Mouse (Mus musculus) embryonic facial prominence, embryonic 11.5 days (tissue): Measurements from ENCODE around the gene Smim13. TPM values are rescaled to one million over a fixed set of nuclear protein-coding genes. Genes with fewer than 3 reads are reported as not detected.

Source experiments
- ATAC-seq: fragments of 200-750 bp; cut with Nextera tagmentation; replicated peaks from 2 replicates; pipeline ENCODE4 v1.8.0; 2017; ENCODE audit warnings: low read depth; ENCODE audit not compliant: insufficient number of reproducible peaks, low FRiP score, low TSS enrichment
- DNase-seq: peaks from one replicate; pipeline ENCODE4 v3.0.0-alpha.2; 2015; ENCODE audit warnings: low spot score
- H3K27ac ChIP-seq: fragments of 300-500 bp; sonication (generic); replicated peaks from 2 replicates; pipeline ENCODE4 v1.5.1; 2014; ENCODE audit warnings: mild to moderate bottlenecking, low read depth, low read length, control low read depth
- H3K27me3 ChIP-seq: fragments of 300-500 bp; sonication (generic); 2 replicates; pipeline ENCODE4 v1.6.1; 2014; ENCODE audit warnings: mild to moderate bottlenecking, low read length, moderate library complexity, mixed read lengths; ENCODE audit not compliant: control insufficient read depth, insufficient read depth
- H3K36me3 ChIP-seq: fragments of 300-500 bp; sonication (generic); replicated peaks from 2 replicates; pipeline ENCODE4 v1.6.1; 2014; ENCODE audit warnings: low read depth, mild to moderate bottlenecking, low read length, moderate library complexity, mixed read lengths; ENCODE audit not compliant: control insufficient read depth, insufficient read depth
- H3K4me1 ChIP-seq: fragments of 300-500 bp; sonication (generic); 2 replicates; pipeline ENCODE4 v1.6.1; 2014; ENCODE audit warnings: low read length, mixed read lengths; ENCODE audit not compliant: control insufficient read depth, insufficient read depth
- H3K4me2 ChIP-seq: fragments of 300-500 bp; sonication (generic); 2 replicates; pipeline ENCODE4 v1.6.1; 2014; ENCODE audit warnings: low read depth, mild to moderate bottlenecking, control low read depth, low read length, moderate library complexity
- H3K4me3 ChIP-seq: fragments of 300-500 bp; sonication (generic); 2 replicates; pipeline ENCODE4 v1.5.1; 2014; ENCODE audit warnings: low read depth, low read length, control low read depth
- H3K9ac ChIP-seq: fragments of 300-500 bp; sonication (generic); replicated peaks from 2 replicates; pipeline ENCODE4 v1.6.1; 2014; ENCODE audit warnings: mild to moderate bottlenecking, control low read depth, low read length
- H3K9me3 ChIP-seq: fragments of 300-500 bp; sonication (generic); replicated peaks from 2 replicates; pipeline ENCODE4 v1.6.1; 2016; ENCODE audit warnings: mild to moderate bottlenecking, low read length, inconsistent platforms, mixed read lengths; ENCODE audit not compliant: control insufficient read depth
- WGBS: fragments of 180-500 bp; shearing (Covaris S2); extraction: QIAGEN DNeasy Blood & Tissue Kit; methylation state at CpG from one replicate; pipeline ENCODE4 v1.1.7; 2014; 5-methylcytosine and 5-hydroxymethylcytosine counted together
- polyA plus RNA-seq: library from polyadenylated mRNA; unstranded; fragments of >200 nt; fragmentation: Nextera tagmentation; extraction: Ambion mirVana; gene quantifications from 2 replicates; pipeline ENCODE4 v1.2.1, GENCODE M21; 2014

Gene Smim13
- polyA plus RNA-seq, 1 experiment from 2014 or later: 15.3 TPM

DNA sequence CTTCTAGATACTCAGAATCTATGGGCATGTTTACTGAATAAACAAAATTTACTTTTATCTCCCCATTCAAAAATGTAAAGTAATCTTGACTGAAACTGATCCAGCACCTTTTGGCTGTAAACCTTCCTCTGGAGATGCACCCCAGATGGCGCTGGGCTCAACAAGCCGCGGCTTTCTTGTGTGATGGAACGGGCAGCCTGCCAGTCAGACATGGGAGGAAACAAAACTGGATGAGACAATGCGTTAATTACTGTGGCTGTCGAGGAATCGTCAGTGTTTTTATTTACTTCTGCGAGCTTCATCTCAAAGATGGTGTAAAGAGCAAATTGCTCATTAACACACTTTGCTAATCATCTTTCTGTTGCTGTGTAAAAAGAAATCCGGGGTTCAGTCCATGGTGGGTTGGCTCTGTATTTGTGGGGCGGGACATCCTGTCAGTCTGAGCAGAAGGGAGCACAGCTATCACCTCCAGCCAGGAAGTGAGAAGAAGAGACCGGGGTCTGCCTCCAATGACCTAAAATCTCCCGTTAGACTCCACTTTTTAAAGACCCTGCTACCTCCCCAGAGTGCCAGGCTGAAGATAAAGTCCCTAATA, 18.2 kb upstream of the Smim13 start:
- no peak for DNase-seq
- Histone ChIP-seq H3K4me1 (no peaks in the 10 kb centered on the region), H3K27me3 (no peaks in the 10 kb centered on the region), H3K4me3 (no peak overlapping the region), H3K9ac (no peak overlapping the region), H3K9me3 (no peaks in the 10 kb centered on the region), H3K36me3 (no peaks in the 10 kb centered on the region), H3K4me2 (no peak overlapping the region), H3K27ac (no peak overlapping the region)
- WGBS: 89% methylated on average over 12 of the region's 12 CpGs
- ATAC-seq: no peak

DNA sequence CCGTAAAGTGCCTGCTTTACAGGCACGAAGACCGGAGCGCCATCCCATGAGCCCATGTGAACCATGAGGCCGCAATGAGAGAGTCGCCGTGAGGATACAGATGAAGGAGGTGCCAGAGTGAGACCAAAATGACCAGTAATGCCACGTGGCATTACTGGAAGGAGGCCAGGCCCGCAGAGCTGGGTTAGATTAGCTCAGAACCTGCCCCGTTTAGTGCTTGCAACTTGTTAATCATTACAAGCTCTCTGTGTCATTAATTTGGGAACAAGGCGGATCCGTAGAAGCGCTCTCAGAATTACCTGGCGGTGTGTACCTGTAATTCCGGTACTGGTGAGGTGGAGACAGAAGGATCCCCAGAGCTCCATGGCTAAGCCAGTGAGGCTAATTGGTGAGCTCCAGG, 17.4 kb upstream of the Smim13 start:
- Histone ChIP-seq H3K4me1 (no peaks in the 10 kb centered on the region), H3K9me3 (no peaks in the 10 kb centered on the region), H3K4me3 (no peak overlapping the region), H3K27me3 (no peaks in the 10 kb centered on the region), H3K36me3 (no peaks in the 10 kb centered on the region), H3K27ac (no peak overlapping the region), H3K4me2 (no peak overlapping the region), H3K9ac (no peak overlapping the region)
- DNase-seq (no peak), ATAC-seq (no peak)
- 95% methylated on average over 15 of the region's 15 CpGs for WGBS

DNA sequence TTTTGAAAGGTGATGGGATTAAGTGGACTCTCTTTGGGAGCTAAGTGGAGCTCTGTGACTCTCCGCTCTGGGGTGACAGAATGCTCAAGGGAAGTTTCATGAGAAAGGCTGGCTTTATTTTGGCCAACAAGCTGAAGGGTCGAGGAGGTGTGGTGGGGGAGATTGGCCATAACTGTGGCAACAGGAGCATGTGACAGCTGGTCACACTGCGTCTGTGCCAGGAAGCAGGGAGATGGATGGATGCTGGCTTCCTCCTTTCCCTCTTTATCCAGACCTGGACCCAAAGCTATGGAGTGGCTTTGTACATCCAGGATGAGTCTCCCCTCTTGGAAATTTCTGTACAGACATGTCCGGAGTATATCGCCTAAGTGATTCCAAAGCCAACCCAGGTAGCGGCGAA, 16.4 kb upstream of the Smim13 start:
- Histone ChIP-seq H3K9ac (no peak overlapping the region), H3K4me1 (no peaks in the 10 kb centered on the region)
- WGBS: 87% methylated on average over 7 of the region's 7 CpGs

DNA sequence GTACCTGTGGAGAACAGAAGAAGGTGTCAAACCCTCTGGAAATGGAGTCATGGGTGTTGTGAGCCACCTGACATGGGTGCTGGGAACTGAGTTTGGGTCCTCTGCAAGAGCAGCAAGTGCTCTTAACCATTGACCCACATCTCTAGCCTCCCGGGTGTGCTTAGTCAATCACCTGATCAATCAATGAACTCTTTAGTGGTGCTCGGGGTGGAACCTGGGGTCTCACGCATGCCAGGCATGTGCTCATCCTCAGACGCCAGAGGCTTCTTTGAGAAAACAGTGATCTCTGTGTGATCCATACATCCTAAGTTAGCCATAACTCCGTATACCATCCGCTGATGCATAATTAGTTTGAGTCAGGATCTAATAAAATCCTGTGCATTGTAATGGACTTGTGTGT, 14.5 kb upstream of the Smim13 start:
- ATAC-seq (no peak), DNase-seq (no peak)
- 89% methylated on average over 6 of the region's 6 CpGs for WGBS
- no peaks in the 10 kb centered on the region for H3K36me3 ChIP-seq
- H3K27ac ChIP-seq: no peak overlapping the region
- no peaks in the 10 kb centered on the region for H3K4me1 ChIP-seq
- H3K9me3 ChIP-seq: no peaks in the 10 kb centered on the region
- H3K27me3 ChIP-seq: no peaks in the 10 kb centered on the region
- no peak overlapping the region for H3K4me3 ChIP-seq
- H3K4me2 ChIP-seq: no peak overlapping the region
- no peak overlapping the region for H3K9ac ChIP-seq

More for the DNA sequence above, 16.4 kb upstream of the Smim13 start:
- Histone ChIP-seq H3K27ac (no peak overlapping the region), H3K27me3 (no peaks in the 10 kb centered on the region), H3K4me3 (no peak overlapping the region), H3K4me2 (no peak overlapping the region), H3K36me3 (no peaks in the 10 kb centered on the region), H3K9me3 (no peaks in the 10 kb centered on the region)
- DNase-seq (no peak), ATAC-seq (no peak)

DNA sequence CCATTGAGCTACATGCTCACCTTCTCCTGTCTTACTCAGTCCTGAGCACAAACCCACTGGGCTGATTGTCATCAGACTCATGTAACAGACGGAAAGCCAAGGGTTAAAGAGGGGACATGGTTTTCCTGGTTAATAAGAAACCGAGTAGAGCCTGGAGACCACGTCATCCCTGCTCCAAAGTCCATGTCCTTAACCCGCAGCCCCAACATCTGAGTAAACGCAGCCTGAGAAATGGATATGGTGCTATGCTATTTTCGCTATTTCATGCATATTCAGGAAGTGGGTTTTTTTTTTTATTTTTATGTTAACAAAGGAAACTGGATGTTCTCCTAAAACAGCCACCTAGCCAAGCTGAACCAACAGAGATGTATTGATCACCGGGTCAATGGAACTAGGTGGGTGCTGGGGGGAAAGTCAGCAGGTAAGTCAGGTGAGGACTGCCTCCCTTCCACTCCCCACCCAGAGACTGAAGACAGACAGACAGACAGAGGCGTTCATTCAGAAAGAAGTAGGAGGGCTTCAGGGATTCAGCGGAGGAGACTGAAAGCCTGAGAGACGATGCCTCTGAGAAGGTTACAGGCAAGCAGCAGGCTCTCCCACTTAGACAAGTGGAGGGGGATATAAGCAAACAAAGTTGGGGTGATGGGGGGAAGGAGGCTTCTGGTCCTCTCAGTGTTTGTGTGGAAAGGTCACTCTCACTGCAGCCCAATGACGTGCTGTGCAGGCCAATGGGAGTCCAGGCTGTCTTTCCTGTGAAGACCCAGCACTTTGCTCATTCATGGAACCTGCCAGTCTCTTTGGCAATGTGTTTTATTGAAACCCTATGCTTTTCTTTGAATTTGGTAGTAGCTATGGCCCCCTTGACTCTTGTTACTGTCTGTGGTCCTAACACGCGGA, 13.6 kb upstream of the Smim13 start:
- Histone ChIP-seq H3K4me1 (no peaks in the 10 kb centered on the region), H3K9ac (no peak overlapping the region), H3K4me2 (no peak overlapping the region), H3K4me3 (no peak overlapping the region), H3K27me3 (no peaks in the 10 kb centered on the region), H3K27ac (no peak overlapping the region), H3K9me3 (no peaks in the 10 kb centered on the region), H3K36me3 (no peaks in the 10 kb centered on the region)
- ATAC-seq (no peak), DNase-seq (no peak)
- 76% methylated on average over 13 of the region's 13 CpGs for WGBS

DNA sequence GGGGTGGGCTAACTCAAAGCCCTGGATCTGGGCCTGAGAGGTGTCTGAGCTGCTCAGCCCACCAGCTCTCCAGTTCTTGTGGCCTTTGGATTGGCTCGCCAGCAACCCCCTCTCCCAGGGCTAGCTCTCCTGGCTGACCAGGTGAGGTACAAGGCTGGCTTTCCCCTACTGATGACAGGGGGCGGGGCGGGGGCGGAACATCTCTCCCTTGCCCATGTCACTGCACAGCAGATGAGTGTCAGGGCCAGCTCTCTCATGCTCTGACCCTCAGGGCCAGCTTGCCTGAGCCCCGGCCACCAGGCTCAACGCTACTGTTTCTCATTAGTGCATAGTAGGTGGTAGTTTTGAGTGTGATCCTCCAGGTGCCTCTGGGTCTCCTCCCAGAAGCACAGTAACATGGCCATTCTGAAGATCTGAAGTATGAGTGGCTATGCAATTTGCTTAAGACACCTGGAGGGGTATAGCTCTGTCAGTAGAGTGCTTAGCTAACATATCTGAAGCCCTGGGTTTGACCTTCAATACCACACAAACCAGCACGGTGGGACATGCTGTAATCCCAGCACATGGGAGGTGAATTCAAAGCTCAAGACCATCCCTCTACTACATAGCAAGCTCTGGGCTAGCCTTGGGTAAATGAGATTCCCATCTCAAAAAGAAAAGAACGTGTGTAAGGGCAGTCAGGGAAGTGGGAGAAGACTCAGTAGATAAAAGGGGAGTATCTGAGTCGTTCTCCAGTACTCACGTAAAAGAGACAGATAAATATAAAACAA, 11.4 kb upstream of the Smim13 start:
- H3K27me3 ChIP-seq: no peaks in the 10 kb centered on the region
- H3K4me2 ChIP-seq: no peak overlapping the region
- no peak overlapping the region for H3K4me3 ChIP-seq
- ATAC-seq: no peak; the same call in 1 of the 2 replicates
- no peak for DNase-seq
- H3K27ac ChIP-seq: no peak overlapping the region
- H3K9me3 ChIP-seq: no peaks in the 10 kb centered on the region
- 73% methylated on average over 10 of the region's 10 CpGs for WGBS
- no peaks in the 10 kb centered on the region for H3K36me3 ChIP-seq
- H3K4me1 ChIP-seq: no peaks in the 10 kb centered on the region
- no peak overlapping the region for H3K9ac ChIP-seq

DNA sequence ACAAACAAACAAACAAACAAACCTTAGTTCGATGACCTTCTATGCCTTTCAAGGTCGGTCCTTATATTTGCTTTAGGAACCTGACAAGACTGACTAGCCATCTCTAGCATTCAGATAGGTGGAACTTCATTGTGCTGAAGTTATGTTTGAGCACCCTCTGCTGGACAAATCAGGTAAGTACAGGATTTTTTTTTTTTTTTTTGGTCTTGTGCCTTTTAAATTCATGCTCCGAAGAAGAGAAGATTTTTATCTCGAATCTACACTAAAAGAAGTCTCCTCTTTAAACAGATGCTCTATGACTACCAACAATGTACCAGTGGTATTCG, 10.9 kb upstream of the Smim13 start:
- 14% methylated on average over 5 of the region's 5 CpGs for WGBS
- Histone ChIP-seq H3K36me3 (no peaks in the 10 kb centered on the region), H3K9ac (no peak overlapping the region), H3K27me3 (no peaks in the 10 kb centered on the region), H3K9me3 (no peaks in the 10 kb centered on the region), H3K4me3 (no peak overlapping the region), H3K4me1 (no peaks in the 10 kb centered on the region), H3K27ac (no peak overlapping the region), H3K4me2 (no peak overlapping the region)
- no peak for ATAC-seq
- peak; percentile 76 for DNase-seq

DNA sequence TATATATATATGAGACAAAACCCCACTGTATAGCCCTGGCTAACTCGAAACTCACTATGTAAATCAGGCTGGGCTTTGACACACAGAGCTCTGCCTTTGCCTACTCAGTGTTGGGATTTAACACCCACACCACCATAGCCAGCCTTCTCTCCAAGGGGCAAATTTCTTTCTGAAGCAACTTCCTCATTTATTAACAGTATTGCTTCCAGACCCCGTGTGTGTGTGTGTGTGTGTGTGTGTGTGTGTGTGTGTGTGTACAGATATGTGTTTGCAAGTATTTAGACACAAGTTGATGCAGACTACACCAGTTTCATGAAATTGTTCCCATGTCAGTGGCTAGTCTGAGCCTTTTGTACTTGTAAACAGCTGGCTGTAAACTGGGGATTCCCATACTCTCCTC, 8.1 kb upstream of the Smim13 start:
- Histone ChIP-seq H3K27ac (no peak overlapping the region), H3K36me3 (no peaks in the 10 kb centered on the region), H3K9ac (no peak overlapping the region), H3K27me3 (no peaks in the 10 kb centered on the region), H3K4me2 (no peak overlapping the region), H3K9me3 (no peaks in the 10 kb centered on the region), H3K4me1 (no peaks in the 10 kb centered on the region), H3K4me3 (no peak overlapping the region)
- WGBS: 74% methylated on average over 2 of the region's 2 CpGs
- no peak for ATAC-seq
- DNase-seq: no peak
